Mouse (Mus musculus) neural tube, embryonic 15.5 days (tissue): ENCODE data around the gene Ubxn2a. TPM values are rescaled to one million over a fixed set of nuclear protein-coding genes. Genes with fewer than 3 reads are reported as not detected.

Experiments
- polyA plus RNA-seq: library from polyadenylated mRNA; unstranded; fragments of >200 nt; fragmentation: Nextera tagmentation; extraction: Ambion mirVana; gene quantifications from 2 replicates; pipeline ENCODE4 v1.2.1, GENCODE M21; 2015

The Ubxn2a gene
- polyA plus RNA-seq, 1 experiment from 2014 or later, result 51.6 TPM

Other genes with a start within 250 kb of the Ubxn2a start
- gene Fam228a, start 169.3 kb downstream of the Ubxn2a start, polyA plus RNA-seq, result 1.1 and 1.3 TPM in 2 replicates
- 12.0 and 13.3 TPM in 2 replicates for gene Pfn4, start 138.7 kb downstream of the Ubxn2a start, polyA plus RNA-seq
- 6.1 and 7.7 TPM in 2 replicates for gene Fam228b, start 138.4 kb downstream of the Ubxn2a start, polyA plus RNA-seq
- 181 and 200 TPM in 2 replicates for gene Sf3b6, start 90.2 kb downstream of the Ubxn2a start, polyA plus RNA-seq
- gene Fkbp1b, start 66.1 kb downstream of the Ubxn2a start, polyA plus RNA-seq, result 77.9 and 98.3 TPM in 2 replicates
- gene Wdcp, start 64.4 kb downstream of the Ubxn2a start, polyA plus RNA-seq, result 15.2 and 15.7 TPM in 2 replicates
- gene Mfsd2b, start 33.3 kb downstream of the Ubxn2a start, polyA plus RNA-seq, result 1.9 and 2.2 TPM in 2 replicates
- 8.3 and 8.5 TPM in 2 replicates for gene Atad2b, start 9.6 kb upstream of the Ubxn2a start, polyA plus RNA-seq